Mouse (Mus musculus): ENCODE results near the gene Dusp11. TPM values are rescaled to one million over a fixed set of nuclear protein-coding genes. Genes with fewer than 3 reads are reported as not detected.
"Not testable (repeated sequence)": the region's sequence is repeated elsewhere in the genome, so short reads cannot be mapped to it uniquely, and the experiment has no call there.

Gene Dusp11
- polyA plus RNA-seq, 1 experiment from 2014 or later = 35.2 TPM

DNA sequence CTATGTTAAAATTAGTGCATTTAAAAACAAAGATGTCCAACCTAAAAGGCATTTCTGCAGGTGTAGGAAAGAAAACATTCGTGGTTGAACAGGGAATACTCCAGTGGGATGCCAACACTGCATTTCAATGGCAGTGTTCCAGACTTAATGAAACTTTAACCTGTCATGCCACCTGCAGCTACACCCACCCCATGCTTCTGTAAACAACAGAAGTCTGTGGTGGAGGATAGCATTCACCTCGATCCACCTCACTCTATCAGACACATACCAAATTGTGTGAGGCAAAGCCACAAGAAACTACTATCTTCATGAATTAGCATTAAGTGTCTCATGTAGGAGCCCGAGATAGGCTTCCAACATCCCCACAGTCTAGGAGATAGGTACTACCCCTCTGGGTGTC is 53.1 kb downstream of the Dusp11 start:
- H3K4me3 ChIP-seq (ENCODE audit: low read depth, low read length) = no peak overlapping the region
- WGBS = 70% methylated on average over 3 of the region's 3 CpGs
- no peaks in the 10 kb centered on the region for H3K27me3 ChIP-seq (replicated peaks; ENCODE audit: control insufficient read depth, insufficient read depth, low read length)
- no peaks in the 10 kb centered on the region for H3K9me3 ChIP-seq (replicated peaks; ENCODE audit: control insufficient read depth, low read length)
- ATAC-seq (no peak), DNase-seq (ENCODE audit: low spot score) (no peak)
- H3K27ac ChIP-seq (ENCODE audit: low read depth, low read length) = no peak overlapping the region
- H3K4me1 ChIP-seq (ENCODE audit: control insufficient read depth, insufficient read depth, low read length) = no peaks in the 10 kb centered on the region
- no peak overlapping the region for H3K9ac ChIP-seq (ENCODE audit: low read length)
- H3K36me3 ChIP-seq (ENCODE audit: control insufficient read depth, insufficient read depth, low read length) = no peaks in the 10 kb centered on the region
- H3K4me2 ChIP-seq (ENCODE audit: low read length) = no peak overlapping the region

DNA sequence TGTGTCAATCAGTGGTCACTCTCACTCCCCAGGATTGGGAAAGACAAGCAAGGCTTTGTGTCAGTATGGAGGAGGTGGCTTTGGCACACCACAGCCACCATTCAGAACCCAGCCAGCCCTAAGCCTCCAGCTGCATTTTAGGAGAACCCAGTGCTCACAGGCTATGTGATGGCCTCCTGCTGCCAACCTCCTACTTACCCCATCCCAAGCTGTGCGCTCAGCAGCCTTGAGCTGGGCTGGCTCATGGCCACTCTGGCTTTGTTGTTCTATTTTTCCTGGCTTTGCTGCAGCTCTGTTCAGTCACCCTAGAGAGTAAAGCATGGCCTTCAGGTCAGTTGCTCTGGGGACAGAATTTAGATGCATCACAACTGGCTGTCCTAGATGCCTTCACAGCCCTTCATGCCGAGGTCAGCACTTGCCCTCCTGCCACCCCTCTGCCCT is 54.5 kb downstream of the Dusp11 start:
- 77% methylated on average over 2 of the region's 2 CpGs for WGBS
- H3K9ac ChIP-seq (ENCODE audit: low read length); ATAC-seq; H3K4me2 ChIP-seq (ENCODE audit: low read length); H3K36me3 ChIP-seq (ENCODE audit: control insufficient read depth, insufficient read depth, low read length); DNase-seq (ENCODE audit: low spot score); H3K4me3 ChIP-seq (ENCODE audit: low read depth, low read length); H3K27ac ChIP-seq (ENCODE audit: low read depth, low read length); H3K4me1 ChIP-seq (ENCODE audit: control insufficient read depth, insufficient read depth, low read length); H3K27me3 ChIP-seq (replicated peaks; ENCODE audit: control insufficient read depth, insufficient read depth, low read length); H3K9me3 ChIP-seq (replicated peaks; ENCODE audit: control insufficient read depth, low read length): not testable (repeated sequence)

DNA sequence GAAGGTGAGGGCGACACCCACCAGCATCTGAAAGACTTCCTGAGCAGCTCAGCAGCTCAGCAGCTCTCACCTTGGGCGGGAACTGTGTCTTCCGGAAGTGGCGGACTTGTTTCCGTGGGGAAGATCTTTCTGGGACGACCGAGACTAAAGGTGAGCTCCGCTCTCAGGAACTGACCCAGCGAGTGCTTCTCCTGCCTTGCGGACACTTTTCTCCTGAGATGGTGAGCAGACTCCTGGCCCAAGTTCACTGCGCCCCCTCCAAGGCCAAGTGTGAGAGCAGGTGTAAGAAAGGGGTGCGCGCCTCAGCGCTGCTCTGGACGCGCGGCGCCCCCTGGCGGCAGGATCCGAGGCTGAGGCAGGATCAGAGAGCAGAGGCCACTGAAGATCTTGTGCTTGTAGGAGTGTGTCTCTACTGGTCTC is 56.8 kb downstream of the Dusp11 start, which contains the start of gene Nat8f4:
TSS of gene Nat8f4 (minus strand) at position 243 of the 420 bp plus-strand sequence.
- not testable (repeated sequence) for H3K4me1 ChIP-seq (ENCODE audit: control insufficient read depth, insufficient read depth, low read length); H3K27me3 ChIP-seq (replicated peaks; ENCODE audit: control insufficient read depth, insufficient read depth, low read length); H3K27ac ChIP-seq (ENCODE audit: low read depth, low read length); H3K9me3 ChIP-seq (replicated peaks; ENCODE audit: control insufficient read depth, low read length); H3K36me3 ChIP-seq (ENCODE audit: control insufficient read depth, insufficient read depth, low read length)
- Histone ChIP-seq H3K4me2 (ENCODE audit: low read length) (peak within 1 kb of the TSS; percentile 43), H3K4me3 (ENCODE audit: low read depth, low read length) (peak within 1 kb of the TSS; percentile 19), H3K9ac (ENCODE audit: low read length) (0 out of 2 replicates have a peak within 1 kb of the TSS, but pooled peaks have one; percentile 25)
- ATAC-seq (peak; percentile 87), DNase-seq (ENCODE audit: low spot score) (peak; percentile 37)
- 14% methylated on average over 20 of the region's 20 CpGs for WGBS

DNA sequence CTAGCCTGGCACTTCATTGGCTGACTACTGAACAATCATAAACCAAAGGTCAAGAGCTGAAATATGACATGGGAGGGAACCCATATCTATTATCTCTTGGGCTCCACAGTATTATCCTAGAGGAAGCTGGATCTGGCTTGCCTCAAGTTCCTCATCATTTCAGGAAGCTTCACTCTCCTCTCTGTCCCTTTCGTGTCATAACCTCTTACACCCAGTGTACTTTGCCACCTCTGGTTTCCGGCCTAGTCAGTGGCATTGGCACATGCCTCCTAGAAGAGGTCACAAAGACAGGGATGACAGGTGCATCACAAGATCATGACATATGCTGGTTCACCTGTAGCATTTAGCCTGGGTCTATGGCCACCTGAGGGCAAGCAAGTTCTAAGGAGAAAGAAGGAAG is 59.2 kb downstream of the Dusp11 start:
- 93% methylated on average over 2 of the region's 2 CpGs for WGBS
- H3K36me3 ChIP-seq (ENCODE audit: control insufficient read depth, insufficient read depth, low read length) = no peaks in the 10 kb centered on the region
- H3K4me3 ChIP-seq (ENCODE audit: low read depth, low read length) = no peak overlapping the region
- ATAC-seq (no peak), DNase-seq (ENCODE audit: low spot score) (no peak)
- no peaks in the 10 kb centered on the region for H3K9me3 ChIP-seq (replicated peaks; ENCODE audit: control insufficient read depth, low read length)
- no peak overlapping the region for H3K9ac ChIP-seq (ENCODE audit: low read length)
- H3K27me3 ChIP-seq (replicated peaks; ENCODE audit: control insufficient read depth, insufficient read depth, low read length) = no peaks in the 10 kb centered on the region
- no peaks in the 10 kb centered on the region for H3K4me1 ChIP-seq (ENCODE audit: control insufficient read depth, insufficient read depth, low read length)
- H3K27ac ChIP-seq (ENCODE audit: low read depth, low read length) = no peak overlapping the region
- no peak overlapping the region for H3K4me2 ChIP-seq (ENCODE audit: low read length)

DNA sequence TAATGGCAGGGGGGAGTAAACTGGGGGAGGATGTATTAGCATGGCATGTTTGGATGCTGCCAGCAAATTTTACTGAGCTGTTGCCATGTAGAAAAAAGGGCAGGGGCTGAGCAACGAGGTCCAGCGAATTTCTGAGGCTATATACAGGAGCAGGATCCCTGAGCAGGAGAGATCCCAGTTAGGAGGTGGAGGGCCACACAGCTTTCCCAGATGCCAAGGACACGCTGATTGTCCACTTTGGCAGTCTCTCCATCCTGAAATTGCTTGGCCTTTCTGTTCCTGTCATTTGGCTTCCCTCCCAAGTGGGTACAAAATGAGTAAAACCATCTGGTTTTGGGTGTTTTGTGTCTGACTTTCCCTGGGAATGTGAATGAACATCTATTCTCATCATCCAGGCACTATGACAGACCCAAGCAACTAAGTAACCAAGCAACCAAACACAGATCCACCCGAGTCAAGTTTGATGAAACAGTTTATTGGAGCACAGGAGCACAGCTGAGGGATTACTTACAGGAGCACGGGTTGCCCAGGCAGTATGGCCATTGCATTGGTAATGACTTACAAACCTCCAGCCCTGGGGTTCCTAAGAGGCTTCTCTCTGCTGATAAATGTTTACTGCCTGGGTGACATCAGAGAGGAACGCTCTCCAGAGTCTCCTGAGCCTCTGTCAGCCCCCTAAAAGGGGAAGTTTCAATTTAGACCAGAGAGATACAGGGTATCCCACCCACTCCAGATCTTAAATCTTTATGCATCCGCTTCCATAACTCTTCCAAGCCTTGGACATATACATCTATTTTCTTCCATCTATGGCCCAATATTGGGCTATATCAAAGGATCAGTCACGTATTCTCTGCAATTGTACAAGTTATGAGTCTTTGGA is 62.6 kb downstream of the Dusp11 start:
- not testable (repeated sequence) for H3K4me1 ChIP-seq (ENCODE audit: control insufficient read depth, insufficient read depth, low read length); H3K9me3 ChIP-seq (replicated peaks; ENCODE audit: control insufficient read depth, low read length); ATAC-seq; DNase-seq (ENCODE audit: low spot score); H3K4me2 ChIP-seq (ENCODE audit: low read length); H3K9ac ChIP-seq (ENCODE audit: low read length); H3K27me3 ChIP-seq (replicated peaks; ENCODE audit: control insufficient read depth, insufficient read depth, low read length); H3K4me3 ChIP-seq (ENCODE audit: low read depth, low read length); H3K36me3 ChIP-seq (ENCODE audit: control insufficient read depth, insufficient read depth, low read length); H3K27ac ChIP-seq (ENCODE audit: low read depth, low read length)
- 87% methylated on average over 7 of the region's 8 CpGs for WGBS

DNA sequence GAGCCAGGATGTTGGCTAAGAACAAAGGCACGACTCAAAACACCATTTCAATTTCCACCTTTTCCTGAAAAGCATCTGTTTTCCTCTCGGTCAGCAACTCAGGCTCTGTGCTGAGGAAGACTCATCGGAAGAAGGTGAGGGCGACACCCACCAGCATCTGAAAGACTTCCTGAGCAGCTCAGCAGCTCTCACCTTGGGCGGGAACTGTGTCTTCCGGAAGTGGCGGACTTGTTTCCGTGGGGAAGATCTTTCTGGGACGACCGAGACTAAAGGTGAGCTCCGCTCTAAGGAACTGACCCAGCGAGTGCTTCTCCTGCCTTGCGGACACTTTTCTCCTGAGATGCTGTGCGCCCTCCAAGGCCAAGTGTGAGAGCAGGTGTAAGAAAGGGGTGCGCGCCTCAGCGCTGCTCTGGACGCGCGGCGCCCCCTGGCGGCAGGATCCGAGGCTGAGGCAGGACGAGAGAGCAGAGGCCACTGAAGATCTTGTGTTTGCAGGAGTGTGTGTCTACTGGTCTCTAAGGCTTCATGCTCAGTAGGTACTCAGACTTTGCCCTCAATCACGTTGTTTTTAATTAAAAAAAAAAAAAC is 66.3 kb downstream of the Dusp11 start:
- WGBS = 77% methylated on average over 25 of the region's 25 CpGs
- not testable (repeated sequence) for H3K4me1 ChIP-seq (ENCODE audit: control insufficient read depth, insufficient read depth, low read length); H3K4me3 ChIP-seq (ENCODE audit: low read depth, low read length); H3K9ac ChIP-seq (ENCODE audit: low read length); H3K27ac ChIP-seq (ENCODE audit: low read depth, low read length); DNase-seq (ENCODE audit: low spot score); H3K36me3 ChIP-seq (ENCODE audit: control insufficient read depth, insufficient read depth, low read length); ATAC-seq; H3K27me3 ChIP-seq (replicated peaks; ENCODE audit: control insufficient read depth, insufficient read depth, low read length); H3K9me3 ChIP-seq (replicated peaks; ENCODE audit: control insufficient read depth, low read length); H3K4me2 ChIP-seq (ENCODE audit: low read length)

Other genes starting within 250 kb of the Dusp11 start
- gene Nat8f7, start 248.5 kb downstream of the Dusp11 start, polyA plus RNA-seq (2014; fragmentation: Nextera tagmentation; extraction: Ambion mirVana) = not detected in 2 replicates
- not detected in 2 replicates for gene Nat8f3, start 195.9 kb downstream of the Dusp11 start, polyA plus RNA-seq (2014; fragmentation: Nextera tagmentation; extraction: Ambion mirVana)
- gene Nat8f6, start 140.7 kb downstream of the Dusp11 start, polyA plus RNA-seq (2014; fragmentation: Nextera tagmentation; extraction: Ambion mirVana) = not detected in 2 replicates
- not detected in 2 replicates for gene Nat8f5, start 140.7 kb downstream of the Dusp11 start, polyA plus RNA-seq (2014; fragmentation: Nextera tagmentation; extraction: Ambion mirVana)
- gene Nat8, start 129.6 kb downstream of the Dusp11 start, polyA plus RNA-seq (2014; fragmentation: Nextera tagmentation; extraction: Ambion mirVana) = 0.20 TPM in 1 of 2 replicates, not detected in the other
- not detected in 2 replicates for gene Nat8f2, start 92.5 kb downstream of the Dusp11 start, polyA plus RNA-seq (2014; fragmentation: Nextera tagmentation; extraction: Ambion mirVana)
- 6.9 and 8.0 TPM in 2 replicates for gene Nat8f4, start 56.8 kb downstream of the Dusp11 start, polyA plus RNA-seq (2014; fragmentation: Nextera tagmentation; extraction: Ambion mirVana)
- gene Tprkb, start 49.8 kb downstream of the Dusp11 start, polyA plus RNA-seq (2014; fragmentation: Nextera tagmentation; extraction: Ambion mirVana) = 33.5 and 34.6 TPM in 2 replicates
- gene Nat8f1, start 46.0 kb downstream of the Dusp11 start, polyA plus RNA-seq (2014; fragmentation: Nextera tagmentation; extraction: Ambion mirVana) = 13.0 and 13.3 TPM in 2 replicates
- not detected in 2 replicates for gene Figla, start 54.5 kb upstream of the Dusp11 start, polyA plus RNA-seq (2014; fragmentation: Nextera tagmentation; extraction: Ambion mirVana)
- 108 and 134 TPM in 2 replicates for gene Add2, start 67.0 kb upstream of the Dusp11 start, polyA plus RNA-seq (2014; fragmentation: Nextera tagmentation; extraction: Ambion mirVana)
- gene Tgfa, start 233.6 kb upstream of the Dusp11 start, polyA plus RNA-seq (2014; fragmentation: Nextera tagmentation; extraction: Ambion mirVana) = 7.5 and 12.0 TPM in 2 replicates

Data from forebrain, embryonic 14.5 days (tissue).